Mouse (Mus musculus) megakaryocyte, embryonic 14.5 days (primary cell): ENCODE results near the gene Ssna1.

Source experiments
- FLI1 ChIP-seq: IDR thresholded peaks from 2 replicates; pipeline ENCODE4 v1.6.1; 2012; ENCODE audit warnings: low read length, inconsistent platforms, mixed read lengths
- GATA1 ChIP-seq: IDR thresholded peaks from 3 replicates; pipeline ENCODE4 v1.6.1; 2012; ENCODE audit warnings: mixed read lengths, low read length, inconsistent platforms, borderline replicate concordance

- TF ChIP-seq GATA1 (no peak), FLI1 (no peak)
Observed at GRCm38 (mm10) chr2:25244144-25244543, 28.1 kb downstream of the Ssna1 start.
